Mouse (Mus musculus) stomach, embryonic 14.5 days (tissue): ENCODE results near the gene AY358078. TPM values are rescaled to one million over a fixed set of nuclear protein-coding genes. Genes with fewer than 3 reads are reported as not detected.
"Not testable (repeated sequence)": the region's sequence is repeated elsewhere in the genome, so short reads cannot be mapped to it uniquely, and the experiment has no call there.

ENCODE experiments used
- ATAC-seq: fragments of 200-750 bp; cut with Nextera tagmentation; 2 replicates; pipeline ENCODE4 v1.8.0; 2017; ENCODE audit warnings: low read depth, moderate TSS enrichment; ENCODE audit not compliant: insufficient number of reproducible peaks, insufficient read depth, low FRiP score
- H3K27ac ChIP-seq: fragments of 300-500 bp; sonication (generic); 2 replicates; pipeline ENCODE4 v1.5.1; 2014; ENCODE audit warnings: mild to moderate bottlenecking, low read length, moderate library complexity, mixed read lengths
- H3K27me3 ChIP-seq: fragments of 300-500 bp; sonication (generic); 2 replicates; pipeline ENCODE4 v1.6.1; 2014; ENCODE audit warnings: low read length, control low read depth, mixed read lengths; ENCODE audit not compliant: control insufficient read depth, insufficient read depth
- H3K36me3 ChIP-seq: fragments of 300-500 bp; sonication (generic); 2 replicates; pipeline ENCODE4 v1.6.1; 2014; ENCODE audit warnings: mild to moderate bottlenecking, control low read depth, low read length, moderate library complexity, mixed read lengths; ENCODE audit not compliant: control insufficient read depth, insufficient read depth
- H3K4me1 ChIP-seq: fragments of 300-500 bp; sonication (generic); 2 replicates; pipeline ENCODE4 v1.6.1; 2014; ENCODE audit warnings: low read length, control low read depth, mixed read lengths; ENCODE audit not compliant: control insufficient read depth, insufficient read depth
- H3K4me2 ChIP-seq: fragments of 300-500 bp; sonication (generic); replicated peaks from 2 replicates; pipeline ENCODE4 v1.6.1; 2014; ENCODE audit warnings: low read depth, low read length, control low read depth
- H3K4me3 ChIP-seq: fragments of 300-500 bp; sonication (generic); 2 replicates; pipeline ENCODE4 v1.5.1; 2014; ENCODE audit warnings: low read depth, low read length, control low read depth
- H3K9ac ChIP-seq: fragments of 300-500 bp; sonication (generic); replicated peaks from 2 replicates; pipeline ENCODE4 v1.6.1; 2014; ENCODE audit warnings: low read depth, mild to moderate bottlenecking, control low read depth, low read length, moderate library complexity, mixed read lengths
- H3K9me3 ChIP-seq: fragments of 300-500 bp; sonication (generic); 2 replicates; pipeline ENCODE4 v1.6.1; 2016; ENCODE audit warnings: low read depth, low read length, control low read depth; ENCODE audit not compliant: control insufficient read depth
- WGBS: fragments of 180-500 bp; shearing (Covaris S2); extraction: QIAGEN DNeasy Blood & Tissue Kit; methylation state at CpG from one replicate; pipeline ENCODE4 v1.1.7; 2014; 5-methylcytosine and 5-hydroxymethylcytosine counted together
- polyA plus RNA-seq: library from polyadenylated mRNA; unstranded; fragments of >200 nt; fragmentation: Nextera tagmentation; extraction: Ambion mirVana; gene quantifications from 2 replicates; pipeline ENCODE4 v1.2.1, GENCODE M21; 2014

The AY358078 gene
- polyA plus RNA-seq = not detected in 2 replicates

DNA sequence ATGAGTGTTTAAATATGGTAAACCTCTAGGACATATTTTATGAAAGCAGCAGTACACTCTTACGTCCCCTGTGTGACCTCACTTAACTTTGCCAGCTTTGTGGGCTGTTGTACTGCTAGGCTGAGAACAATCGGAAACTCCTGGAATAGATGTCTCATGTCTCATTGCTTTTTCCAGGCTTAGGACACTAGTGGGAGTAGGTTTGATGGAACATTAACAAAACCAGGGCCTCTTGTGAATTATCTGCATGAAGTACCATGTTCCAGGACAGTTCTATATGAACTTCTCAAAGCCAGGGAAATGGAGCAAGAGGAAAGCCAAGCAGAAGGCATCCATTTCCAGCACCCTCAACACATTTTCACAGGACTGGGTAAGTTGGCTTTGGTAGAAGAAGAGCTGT, at the start of gene AY358078:
TSS of gene AY358078 (plus strand) at position 301 of the 400 bp plus-strand sequence.
- H3K9ac ChIP-seq = no peak within 1 kb of the TSS
- H3K4me2 ChIP-seq = no peak within 1 kb of the TSS
- no peaks in the 10 kb centered on the region for H3K9me3 ChIP-seq
- H3K27me3 ChIP-seq = no peaks in the 10 kb centered on the region
- H3K27ac ChIP-seq = no peak within 1 kb of the TSS
- H3K36me3 ChIP-seq = no peaks in the 10 kb centered on the region
- no peak for ATAC-seq
- WGBS = 86% methylated on average over 2 of the region's 2 CpGs
- H3K4me3 ChIP-seq = no peak within 1 kb of the TSS
- no peaks in the 10 kb centered on the region for H3K4me1 ChIP-seq

GRCm38 (mm10) chr14:51755944-51756343, 43.9 kb upstream of the AY358078 start:
- no peak overlapping the region for H3K4me3 ChIP-seq
- no peak for ATAC-seq
- H3K27me3 ChIP-seq = no peaks in the 10 kb centered on the region
- 63% methylated on average over 2 of the region's 2 CpGs for WGBS
- H3K4me1 ChIP-seq = no peaks in the 10 kb centered on the region
- no peaks in the 10 kb centered on the region for H3K9me3 ChIP-seq
- no peak overlapping the region for H3K9ac ChIP-seq
- no peaks in the 10 kb centered on the region for H3K36me3 ChIP-seq
- H3K27ac ChIP-seq = no peak overlapping the region
- no peak overlapping the region for H3K4me2 ChIP-seq

- H3K4me3 ChIP-seq, H3K9ac ChIP-seq, H3K27me3 ChIP-seq, H3K36me3 ChIP-seq, ATAC-seq, H3K9me3 ChIP-seq, H3K4me2 ChIP-seq, H3K27ac ChIP-seq, H3K4me1 ChIP-seq: not testable (repeated sequence)
- WGBS = 81% methylated on average over 1 of the region's 1 CpGs
Observed at GRCm38 (mm10) chr14:51771378-51771777, 28.5 kb upstream of the AY358078 start.

- no peaks in the 10 kb centered on the region for H3K36me3 ChIP-seq
- H3K4me3 ChIP-seq = no peak within 1 kb of the TSS
- H3K27me3 ChIP-seq = no peaks in the 10 kb centered on the region
- no peak for ATAC-seq
- WGBS = 67% methylated on average over 5 of the region's 5 CpGs
- H3K27ac ChIP-seq = no peak within 1 kb of the TSS
- H3K4me1 ChIP-seq = no peaks in the 10 kb centered on the region
- no peak within 1 kb of the TSS for H3K4me2 ChIP-seq
- no peak within 1 kb of the TSS for H3K9ac ChIP-seq
- no peaks in the 10 kb centered on the region for H3K9me3 ChIP-seq
Observed at GRCm38 (mm10) chr14:51773490-51773889, 26.4 kb upstream of the AY358078 start, which contains the start of gene Ang4. Gene Ang4 (minus strand): TSS chr14:51773590.

DNA sequence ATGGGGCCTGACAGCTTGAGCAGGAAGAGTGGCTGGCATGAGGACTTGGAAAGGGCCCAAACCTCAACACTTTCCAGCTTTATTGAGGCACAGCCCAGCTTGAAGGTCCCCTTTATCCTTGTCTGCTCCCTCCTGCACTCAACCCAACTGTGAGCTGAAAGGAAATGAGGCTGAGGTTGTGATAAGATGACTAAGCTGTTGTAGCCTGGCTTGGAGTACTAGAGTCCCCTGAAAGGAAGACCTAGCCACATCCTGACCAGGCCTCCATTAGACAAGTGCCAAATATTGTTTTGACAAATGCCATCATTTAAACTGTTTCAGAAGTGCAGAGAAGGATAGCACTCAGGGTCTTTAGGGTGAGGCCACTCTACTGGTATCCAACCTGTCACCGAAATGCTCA, 22.1 kb upstream of the AY358078 start:
- Histone ChIP-seq H3K9ac (no peak overlapping the region), H3K27ac (no peak overlapping the region), H3K4me2 (no peak overlapping the region), H3K4me1 (no peaks in the 10 kb centered on the region), H3K9me3 (no peaks in the 10 kb centered on the region), H3K4me3 (no peak overlapping the region), H3K27me3 (no peaks in the 10 kb centered on the region), H3K36me3 (no peaks in the 10 kb centered on the region)
- no peak for ATAC-seq
- WGBS = 89% methylated on average over 1 of the region's 1 CpGs

- Histone ChIP-seq H3K27me3 (no peaks in the 10 kb centered on the region), H3K36me3 (no peaks in the 10 kb centered on the region), H3K27ac (no peak overlapping the region), H3K4me2 (no peak overlapping the region), H3K4me1 (no peaks in the 10 kb centered on the region), H3K9me3 (no peaks in the 10 kb centered on the region), H3K9ac (no peak overlapping the region), H3K4me3 (no peak overlapping the region)
- ATAC-seq = no peak
- WGBS = 64% methylated on average over 4 of the region's 4 CpGs
Observed at GRCm38 (mm10) chr14:51778865-51779481, 20.9 kb upstream of the AY358078 start.

DNA sequence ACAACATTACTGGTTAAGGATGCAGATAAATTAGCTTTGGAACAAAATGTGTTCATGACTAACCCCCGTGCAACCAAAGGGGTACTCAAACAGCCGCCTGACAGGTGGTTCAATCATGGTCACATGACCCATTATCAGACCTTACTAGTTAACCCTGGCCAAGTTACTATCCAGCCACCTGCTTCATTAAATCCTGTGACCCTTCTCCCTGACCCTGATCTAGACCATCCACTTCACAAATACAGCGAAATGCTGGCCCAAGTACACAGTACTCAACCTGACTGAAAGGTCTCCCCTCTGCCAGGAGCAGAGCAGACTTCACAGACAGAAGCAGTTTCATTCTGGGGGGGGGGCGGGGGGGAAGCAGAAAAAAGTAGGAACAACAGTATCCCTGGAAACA, 13.5 kb upstream of the AY358078 start:
- Histone ChIP-seq H3K27me3 (no peaks in the 10 kb centered on the region), H3K27ac (no peak overlapping the region), H3K4me2 (no peak overlapping the region), H3K4me3 (no peak overlapping the region), H3K9ac (no peak overlapping the region), H3K4me1 (no peaks in the 10 kb centered on the region), H3K36me3 (no peaks in the 10 kb centered on the region), H3K9me3 (no peaks in the 10 kb centered on the region)
- ATAC-seq = no peak
- WGBS = 63% methylated on average over 4 of the region's 4 CpGs

DNA sequence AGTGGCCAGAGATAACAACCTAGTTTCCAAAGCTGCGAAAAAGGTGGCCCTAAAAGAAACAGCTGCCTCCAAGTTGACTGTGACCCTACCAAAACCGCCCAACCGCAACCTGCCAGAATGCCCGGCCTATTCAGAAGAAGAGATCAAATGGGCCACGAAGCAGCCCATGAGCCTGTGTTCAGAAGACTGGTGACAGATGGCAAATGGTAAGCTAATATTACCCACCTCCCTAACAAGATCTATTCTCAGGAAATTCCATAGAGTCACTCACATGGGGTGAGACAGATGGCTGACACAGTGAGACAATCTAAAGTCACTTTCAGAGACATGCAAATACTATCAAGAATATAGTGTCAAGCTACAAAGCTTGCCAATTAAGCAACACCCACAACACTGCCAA, 12.8 kb upstream of the AY358078 start:
- no peak overlapping the region for H3K4me2 ChIP-seq
- 85% methylated on average over 5 of the region's 5 CpGs for WGBS
- H3K27me3 ChIP-seq = no peaks in the 10 kb centered on the region
- H3K27ac ChIP-seq = no peak overlapping the region
- H3K4me1 ChIP-seq = no peaks in the 10 kb centered on the region
- no peak for ATAC-seq
- no peaks in the 10 kb centered on the region for H3K36me3 ChIP-seq
- no peak overlapping the region for H3K9ac ChIP-seq
- H3K9me3 ChIP-seq = no peaks in the 10 kb centered on the region
- H3K4me3 ChIP-seq = no peak overlapping the region

DNA sequence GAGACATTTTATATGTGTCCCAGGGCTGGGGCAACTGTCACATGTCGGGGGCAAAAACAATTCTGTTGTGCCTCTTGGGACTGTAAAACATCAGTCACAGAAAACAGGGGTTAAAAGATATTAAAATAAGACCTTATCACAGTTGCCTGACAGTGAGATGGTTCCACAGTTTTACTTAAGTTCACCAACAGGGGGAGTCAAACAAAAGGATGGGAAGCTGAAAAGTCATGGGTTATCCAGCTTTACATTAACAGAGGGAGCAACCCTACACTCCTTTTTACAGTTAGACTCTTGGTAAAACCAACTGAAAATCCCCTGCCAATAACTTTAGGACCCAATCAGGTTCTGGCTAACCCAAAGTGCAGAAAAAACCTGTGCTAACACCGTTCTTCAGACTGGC, 10.7 kb upstream of the AY358078 start:
- no peak overlapping the region for H3K9ac ChIP-seq
- H3K4me1 ChIP-seq = no peaks in the 10 kb centered on the region
- no peaks in the 10 kb centered on the region for H3K9me3 ChIP-seq
- H3K27ac ChIP-seq = no peak overlapping the region
- ATAC-seq = no peak
- H3K4me3 ChIP-seq = no peak overlapping the region
- H3K27me3 ChIP-seq = no peaks in the 10 kb centered on the region
- no peak overlapping the region for H3K4me2 ChIP-seq
- no peaks in the 10 kb centered on the region for H3K36me3 ChIP-seq
- 82% methylated on average over 2 of the region's 2 CpGs for whole genome bisulfite sequencing
